Mouse (Mus musculus): ENCODE data around the gene Atp5l. TPM values are rescaled to one million over a fixed set of nuclear protein-coding genes. Genes with fewer than 3 reads are reported as not detected.

Gene Atp5l
- polyA plus RNA-seq (2014; fragmentation: Illumina TruSeq; extraction: RNeasy Lipid Tissue Mini Kit (QIAGEN cat#74804); ENCODE audit: low read depth, low replicate concordance): 492 TPM

DNA sequence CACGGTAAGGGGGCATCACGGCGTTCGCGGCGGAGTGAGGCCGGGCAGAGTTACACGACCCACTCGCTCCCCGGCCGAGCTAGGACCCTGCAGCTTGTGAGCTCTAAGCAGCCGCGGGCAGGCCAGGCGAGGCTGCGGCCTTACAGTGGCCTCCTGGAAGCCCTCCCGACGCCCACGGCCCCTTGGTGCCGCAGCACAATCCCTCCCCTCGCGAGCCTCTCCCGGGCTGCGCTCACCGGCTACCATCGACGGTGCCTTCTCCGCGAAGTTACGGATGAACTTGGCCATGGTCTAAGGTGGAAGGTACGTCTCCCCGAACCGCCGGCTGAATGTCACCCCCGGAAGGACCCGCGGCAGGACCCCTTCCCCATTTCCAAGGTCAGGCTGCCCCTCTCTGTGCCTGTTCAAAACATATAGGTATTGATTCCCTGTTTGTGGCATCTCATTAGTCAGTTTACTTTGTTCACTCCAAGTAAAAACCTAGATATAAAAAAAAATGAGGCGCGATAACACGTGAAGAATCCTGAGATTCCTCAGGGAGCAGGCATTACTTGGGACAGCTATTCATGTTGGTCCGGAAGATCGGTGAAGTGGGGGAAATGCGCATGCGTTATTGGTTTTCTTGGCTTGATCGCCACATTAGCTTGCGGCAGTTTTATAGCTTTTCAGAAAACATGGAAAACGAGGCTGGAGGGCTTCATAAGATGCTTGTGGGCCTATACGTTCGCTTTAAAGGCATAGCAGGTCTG is at the start of gene Atp5l:
TSS of gene Atp5l (minus strand) at position 369 of the 749 bp plus-strand sequence.

DNA sequence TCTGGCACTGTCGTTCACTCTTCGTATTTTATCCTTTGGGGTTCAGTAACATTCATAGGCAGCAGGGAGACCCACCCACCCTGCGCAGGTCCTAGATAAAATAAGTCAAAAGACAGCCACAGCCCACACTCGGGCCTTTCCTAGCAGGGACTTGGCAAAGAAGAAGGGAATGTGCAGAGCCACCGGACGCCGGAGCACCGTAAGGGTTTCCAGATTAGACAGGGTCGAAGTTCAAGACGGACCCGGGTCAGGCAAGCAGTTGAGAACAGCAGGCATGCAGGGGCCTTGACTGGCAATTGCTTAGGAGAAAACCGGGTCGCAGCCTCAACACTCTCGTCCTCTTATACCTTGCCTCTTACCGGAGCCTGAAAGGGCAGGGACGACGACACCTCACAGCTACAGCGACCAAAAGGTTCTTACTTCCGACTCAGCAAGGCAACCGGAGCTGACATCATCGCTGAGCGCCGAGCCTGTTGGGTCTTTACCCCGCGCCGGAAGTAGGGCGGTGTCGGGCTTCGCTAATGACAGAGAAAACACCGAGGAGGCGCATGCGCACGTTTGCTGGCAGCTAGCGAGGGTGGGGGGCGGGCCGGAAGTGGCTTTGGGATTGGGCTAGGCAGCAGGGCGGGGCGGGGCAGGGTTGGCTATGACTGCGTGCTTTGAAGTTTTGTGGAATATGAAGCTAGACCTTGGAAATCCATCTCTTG is 44.7 kb upstream of the Atp5l start, which contains the start of gene Ube4a:
TSS of gene Ube4a (minus strand) at position 475 of the 707 bp plus-strand sequence.

DNA sequence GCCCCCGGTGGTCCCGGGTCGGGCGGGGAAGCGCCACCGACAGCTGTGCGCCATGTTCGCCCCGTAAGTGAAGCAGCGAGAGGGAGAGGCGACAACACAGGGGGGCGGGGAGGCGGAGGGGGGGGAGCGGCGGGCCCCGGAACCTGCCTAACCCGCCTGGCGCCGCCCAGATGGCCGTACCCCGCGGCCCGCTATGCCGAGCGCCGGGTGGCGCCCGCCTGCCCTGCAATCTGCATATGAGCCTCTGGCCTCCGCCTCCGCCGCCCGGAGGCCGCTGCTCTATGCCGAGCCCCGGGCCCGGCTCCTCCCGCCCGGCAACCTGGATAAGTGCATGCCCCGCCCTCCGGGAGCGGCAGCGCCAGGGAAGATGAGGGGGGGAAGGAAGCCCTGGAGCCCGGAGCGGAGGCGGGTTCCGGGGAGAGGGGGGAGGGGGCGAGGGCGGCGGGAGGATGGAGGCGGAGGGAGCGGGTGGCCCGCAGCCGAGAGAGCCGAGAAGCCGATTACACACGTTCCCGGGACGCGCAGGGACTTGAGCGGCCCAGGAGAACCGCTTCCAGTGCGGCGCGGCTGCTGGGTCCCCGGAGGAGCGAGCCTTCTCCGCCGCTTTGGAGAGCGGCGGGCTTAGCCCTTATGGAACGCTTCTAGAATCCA is 39.2 kb downstream of the Atp5l start, which contains the start of gene Kmt2a:
TSS of gene Kmt2a (minus strand) at position 76 of the 651 bp plus-strand sequence.

Other genes starting within 250 kb of the Atp5l start
- 0.37 TPM for gene Treh, start 247.5 kb downstream of the Atp5l start, polyA plus RNA-seq (2014; fragmentation: Illumina TruSeq; extraction: RNeasy Lipid Tissue Mini Kit (QIAGEN cat#74804); ENCODE audit: low read depth, low replicate concordance)
- gene Phldb1, start 185.5 kb downstream of the Atp5l start, polyA plus RNA-seq (2014; fragmentation: Illumina TruSeq; extraction: RNeasy Lipid Tissue Mini Kit (QIAGEN cat#74804); ENCODE audit: low read depth, low replicate concordance): not detected
- gene Arcn1, start 152.9 kb downstream of the Atp5l start, polyA plus RNA-seq (2014; fragmentation: Illumina TruSeq; extraction: RNeasy Lipid Tissue Mini Kit (QIAGEN cat#74804); ENCODE audit: low read depth, low replicate concordance): 170 TPM
- 22.3 TPM for gene Ift46, start 152.8 kb downstream of the Atp5l start, polyA plus RNA-seq (2014; fragmentation: Illumina TruSeq; extraction: RNeasy Lipid Tissue Mini Kit (QIAGEN cat#74804); ENCODE audit: low read depth, low replicate concordance)
- 8.2 TPM for gene Tmem25, start 121.4 kb downstream of the Atp5l start, polyA plus RNA-seq (2014; fragmentation: Illumina TruSeq; extraction: RNeasy Lipid Tissue Mini Kit (QIAGEN cat#74804); ENCODE audit: low read depth, low replicate concordance)
- gene Ttc36, start 117.7 kb downstream of the Atp5l start, polyA plus RNA-seq (2014; fragmentation: Illumina TruSeq; extraction: RNeasy Lipid Tissue Mini Kit (QIAGEN cat#74804); ENCODE audit: low read depth, low replicate concordance): 104 TPM
- gene Kmt2a, start 39.4 kb downstream of the Atp5l start, polyA plus RNA-seq (2014; fragmentation: Illumina TruSeq; extraction: RNeasy Lipid Tissue Mini Kit (QIAGEN cat#74804); ENCODE audit: low read depth, low replicate concordance): 3.3 TPM
- gene Ube4a, start 44.9 kb upstream of the Atp5l start, polyA plus RNA-seq (2014; fragmentation: Illumina TruSeq; extraction: RNeasy Lipid Tissue Mini Kit (QIAGEN cat#74804); ENCODE audit: low read depth, low replicate concordance): 56.6 TPM
- gene Cd3g, start 59.7 kb upstream of the Atp5l start, polyA plus RNA-seq (2014; fragmentation: Illumina TruSeq; extraction: RNeasy Lipid Tissue Mini Kit (QIAGEN cat#74804); ENCODE audit: low read depth, low replicate concordance): 1.4 TPM
- 0.24 TPM for gene Cd3d, start 61.0 kb upstream of the Atp5l start, polyA plus RNA-seq (2014; fragmentation: Illumina TruSeq; extraction: RNeasy Lipid Tissue Mini Kit (QIAGEN cat#74804); ENCODE audit: low read depth, low replicate concordance)
- 0.58 TPM for gene Cd3e, start 88.9 kb upstream of the Atp5l start, polyA plus RNA-seq (2014; fragmentation: Illumina TruSeq; extraction: RNeasy Lipid Tissue Mini Kit (QIAGEN cat#74804); ENCODE audit: low read depth, low replicate concordance)
- 49.4 TPM for gene Mpzl2, start 119.1 kb upstream of the Atp5l start, polyA plus RNA-seq (2014; fragmentation: Illumina TruSeq; extraction: RNeasy Lipid Tissue Mini Kit (QIAGEN cat#74804); ENCODE audit: low read depth, low replicate concordance)
- gene Mpzl3, start 134.4 kb upstream of the Atp5l start, polyA plus RNA-seq (2014; fragmentation: Illumina TruSeq; extraction: RNeasy Lipid Tissue Mini Kit (QIAGEN cat#74804); ENCODE audit: low read depth, low replicate concordance): 9.4 TPM
- 2.9 TPM for gene Jaml, start 158.4 kb upstream of the Atp5l start, polyA plus RNA-seq (2014; fragmentation: Illumina TruSeq; extraction: RNeasy Lipid Tissue Mini Kit (QIAGEN cat#74804); ENCODE audit: low read depth, low replicate concordance)
- not detected for gene Scn2b, start 197.0 kb upstream of the Atp5l start, polyA plus RNA-seq (2014; fragmentation: Illumina TruSeq; extraction: RNeasy Lipid Tissue Mini Kit (QIAGEN cat#74804); ENCODE audit: low read depth, low replicate concordance)
- gene Scn4b, start 217.7 kb upstream of the Atp5l start, polyA plus RNA-seq (2014; fragmentation: Illumina TruSeq; extraction: RNeasy Lipid Tissue Mini Kit (QIAGEN cat#74804); ENCODE audit: low read depth, low replicate concordance): 0.11 TPM